Mouse (Mus musculus): ENCODE results near the gene Enpp6. TPM values are rescaled to one million over a fixed set of nuclear protein-coding genes. Genes with fewer than 3 reads are reported as not detected.

Gene Enpp6
- polyA plus RNA-seq, 1 experiment from 2014 or later, result 0.20 TPM

GRCm38 (mm10) chr8:46991081-46991480, 4.4 kb downstream of the Enpp6 start:
- H3K9me3 ChIP-seq (ENCODE audit: control insufficient read depth), result no peaks in the 10 kb centered on the region
- no peaks in the 10 kb centered on the region for H3K27me3 ChIP-seq (replicated peaks; ENCODE audit: control insufficient read depth, insufficient read depth, low read length)
- TF ChIP-seq CTCF (IDR thresholded peaks at IDR 0.05; ENCODE audit: low read depth), result no peak
- H3K27ac ChIP-seq (ENCODE audit: low read depth, low read length), result no peak overlapping the region
- no peaks in the 10 kb centered on the region for H3K4me1 ChIP-seq (replicated peaks; ENCODE audit: control insufficient read depth, insufficient read depth, low read length)
- 76% methylated on average over 5 of the region's 5 CpGs for WGBS
- no peak overlapping the region for H3K4me2 ChIP-seq (replicated peaks; ENCODE audit: low read depth)
- ATAC-seq, result no peak
- no peaks in the 10 kb centered on the region for H3K36me3 ChIP-seq (ENCODE audit: control insufficient read depth, insufficient read depth)
- H3K9ac ChIP-seq (ENCODE audit: low read depth, low read length), result no peak overlapping the region
- H3K4me3 ChIP-seq (ENCODE audit: low read depth, low read length), result no peak overlapping the region

- H3K4me1 ChIP-seq (replicated peaks; ENCODE audit: control insufficient read depth, insufficient read depth, low read length), result no peaks in the 10 kb centered on the region
- H3K9me3 ChIP-seq (ENCODE audit: control insufficient read depth), result no peaks in the 10 kb centered on the region
- no peak for TF ChIP-seq CTCF (IDR thresholded peaks at IDR 0.05; ENCODE audit: low read depth)
- no peak for ATAC-seq
- no peak overlapping the region for H3K27ac ChIP-seq (ENCODE audit: low read depth, low read length)
- no peaks in the 10 kb centered on the region for H3K27me3 ChIP-seq (replicated peaks; ENCODE audit: control insufficient read depth, insufficient read depth, low read length)
- WGBS, result 90% methylated on average over 9 of the region's 9 CpGs
- no peak overlapping the region for H3K4me3 ChIP-seq (ENCODE audit: low read depth, low read length)
- no peak overlapping the region for H3K9ac ChIP-seq (ENCODE audit: low read depth, low read length)
- no peak overlapping the region for H3K4me2 ChIP-seq (replicated peaks; ENCODE audit: low read depth)
- no peaks in the 10 kb centered on the region for H3K36me3 ChIP-seq (ENCODE audit: control insufficient read depth, insufficient read depth)
These were observed 5.9 kb downstream of the Enpp6 start for GRCm38 (mm10) chr8:46992579-46992978.

GRCm38 (mm10) chr8:46995931-46996664, 9.4 kb downstream of the Enpp6 start:
- Histone ChIP-seq H3K36me3 (ENCODE audit: control insufficient read depth, insufficient read depth) (no peaks in the 10 kb centered on the region), H3K4me2 (replicated peaks; ENCODE audit: low read depth) (no peak overlapping the region), H3K4me3 (ENCODE audit: low read depth, low read length) (no peak overlapping the region), H3K27ac (ENCODE audit: low read depth, low read length) (no peak overlapping the region), H3K9me3 (ENCODE audit: control insufficient read depth) (no peaks in the 10 kb centered on the region), H3K27me3 (replicated peaks; ENCODE audit: control insufficient read depth, insufficient read depth, low read length) (no peaks in the 10 kb centered on the region), H3K9ac (ENCODE audit: low read depth, low read length) (no peak overlapping the region), H3K4me1 (replicated peaks; ENCODE audit: control insufficient read depth, insufficient read depth, low read length) (no peaks in the 10 kb centered on the region)
- WGBS, result 52% methylated on average over 9 of the region's 9 CpGs
- no peak for ATAC-seq
- no peak for TF ChIP-seq CTCF (IDR thresholded peaks at IDR 0.05; ENCODE audit: low read depth)

GRCm38 (mm10) chr8:47005676-47006075, 19.0 kb downstream of the Enpp6 start:
- Histone ChIP-seq H3K36me3 (ENCODE audit: control insufficient read depth, insufficient read depth) (no peaks in the 10 kb centered on the region), H3K4me2 (replicated peaks; ENCODE audit: low read depth) (no peak overlapping the region), H3K27me3 (replicated peaks; ENCODE audit: control insufficient read depth, insufficient read depth, low read length) (no peaks in the 10 kb centered on the region), H3K4me3 (ENCODE audit: low read depth, low read length) (no peak overlapping the region), H3K9me3 (ENCODE audit: control insufficient read depth) (no peaks in the 10 kb centered on the region), H3K9ac (ENCODE audit: low read depth, low read length) (no peak overlapping the region), H3K27ac (ENCODE audit: low read depth, low read length) (no peak overlapping the region), H3K4me1 (replicated peaks; ENCODE audit: control insufficient read depth, insufficient read depth, low read length) (no peaks in the 10 kb centered on the region)
- WGBS, result 80% methylated on average over 5 of the region's 5 CpGs
- no peak for ATAC-seq
- TF ChIP-seq CTCF (IDR thresholded peaks at IDR 0.05; ENCODE audit: low read depth), result no peak

- Histone ChIP-seq H3K9ac (ENCODE audit: low read depth, low read length) (no peak overlapping the region), H3K27ac (ENCODE audit: low read depth, low read length) (no peak overlapping the region), H3K36me3 (ENCODE audit: control insufficient read depth, insufficient read depth) (no peaks in the 10 kb centered on the region), H3K9me3 (ENCODE audit: control insufficient read depth) (no peaks in the 10 kb centered on the region), H3K27me3 (replicated peaks; ENCODE audit: control insufficient read depth, insufficient read depth, low read length) (no peaks in the 10 kb centered on the region), H3K4me3 (ENCODE audit: low read depth, low read length) (no peak overlapping the region), H3K4me2 (replicated peaks; ENCODE audit: low read depth) (no peak overlapping the region), H3K4me1 (replicated peaks; ENCODE audit: control insufficient read depth, insufficient read depth, low read length) (no peaks in the 10 kb centered on the region)
- ATAC-seq, result no peak
- 82% methylated on average over 9 of the region's 9 CpGs for WGBS
- TF ChIP-seq CTCF (IDR thresholded peaks at IDR 0.05; ENCODE audit: low read depth), result no peak
These were observed 20.1 kb downstream of the Enpp6 start for GRCm38 (mm10) chr8:47006785-47007184.

- H3K4me3 ChIP-seq (ENCODE audit: low read depth, low read length), result no peak overlapping the region
- H3K4me2 ChIP-seq (replicated peaks; ENCODE audit: low read depth), result no peak overlapping the region
- no peak for ATAC-seq
- no peaks in the 10 kb centered on the region for H3K4me1 ChIP-seq (replicated peaks; ENCODE audit: control insufficient read depth, insufficient read depth, low read length)
- H3K9me3 ChIP-seq (ENCODE audit: control insufficient read depth), result no peaks in the 10 kb centered on the region
- no peak for TF ChIP-seq CTCF (IDR thresholded peaks at IDR 0.05; ENCODE audit: low read depth)
- H3K27me3 ChIP-seq (replicated peaks; ENCODE audit: control insufficient read depth, insufficient read depth, low read length), result no peaks in the 10 kb centered on the region
- H3K27ac ChIP-seq (ENCODE audit: low read depth, low read length), result no peak overlapping the region
- no peak overlapping the region for H3K9ac ChIP-seq (ENCODE audit: low read depth, low read length)
- 75% methylated on average over 13 of the region's 13 CpGs for WGBS
- H3K36me3 ChIP-seq (ENCODE audit: control insufficient read depth, insufficient read depth), result no peaks in the 10 kb centered on the region
These were observed 21.6 kb downstream of the Enpp6 start for GRCm38 (mm10) chr8:47008220-47008773.
